Mouse (Mus musculus) lung, embryonic 15.5 days (tissue): ENCODE data around the gene Adamts4. TPM values are rescaled to one million over a fixed set of nuclear protein-coding genes. Genes with fewer than 3 reads are reported as not detected.

ENCODE experiments used
- ATAC-seq: fragments of 200-750 bp; cut with Nextera tagmentation; 2 replicates; pipeline ENCODE4 v1.8.0; 2017; ENCODE audit warnings: moderate number of reproducible peaks, borderline replicate concordance; ENCODE audit not compliant: low FRiP score, low TSS enrichment; ENCODE audit errors: extremely low read depth
- H3K27ac ChIP-seq: fragments of 300-500 bp; sonication (generic); 2 replicates; pipeline ENCODE4 v1.5.1; 2015; ENCODE audit warnings: moderate library complexity, mild to moderate bottlenecking, inconsistent platforms
- H3K27me3 ChIP-seq: fragments of 300-500 bp; sonication (generic); 2 replicates; pipeline ENCODE4 v1.6.1; 2015; ENCODE audit warnings: inconsistent platforms
- H3K36me3 ChIP-seq: fragments of 300-500 bp; sonication (generic); 2 replicates; pipeline ENCODE4 v1.6.1; 2015; ENCODE audit warnings: inconsistent platforms
- H3K4me1 ChIP-seq: fragments of 300-500 bp; sonication (generic); 2 replicates; pipeline ENCODE4 v1.6.1; 2015; ENCODE audit warnings: inconsistent platforms
- H3K4me2 ChIP-seq: fragments of 300-500 bp; sonication (generic); 2 replicates; pipeline ENCODE4 v1.6.1; 2015; ENCODE audit warnings: inconsistent platforms, mild to moderate bottlenecking, moderate library complexity
- H3K4me3 ChIP-seq: fragments of 300-500 bp; sonication (generic); 2 replicates; pipeline ENCODE4 v1.5.1; 2015; ENCODE audit warnings: mild to moderate bottlenecking, inconsistent platforms
- H3K9ac ChIP-seq: fragments of 300-500 bp; sonication (generic); 2 replicates; pipeline ENCODE4 v1.6.1; 2015; ENCODE audit warnings: inconsistent platforms
- H3K9me3 ChIP-seq: fragments of 300-500 bp; sonication (generic); 2 replicates; pipeline ENCODE4 v1.6.1; 2016; ENCODE audit warnings: inconsistent platforms
- WGBS: fragments of 180-500 bp; shearing (Covaris S2); methylation state at CpG from one replicate; pipeline ENCODE4 v1.1.7; 2015; 5-methylcytosine and 5-hydroxymethylcytosine counted together
- polyA plus RNA-seq: library from polyadenylated mRNA; unstranded; fragments of >200 nt; fragmentation: Nextera tagmentation; extraction: Ambion mirVana; gene quantifications from 2 replicates; pipeline ENCODE4 v1.2.1, GENCODE M21; 2015

Adamts4 gene
- polyA plus RNA-seq, 1 experiment from 2014 or later = 9.6 TPM

DNA sequence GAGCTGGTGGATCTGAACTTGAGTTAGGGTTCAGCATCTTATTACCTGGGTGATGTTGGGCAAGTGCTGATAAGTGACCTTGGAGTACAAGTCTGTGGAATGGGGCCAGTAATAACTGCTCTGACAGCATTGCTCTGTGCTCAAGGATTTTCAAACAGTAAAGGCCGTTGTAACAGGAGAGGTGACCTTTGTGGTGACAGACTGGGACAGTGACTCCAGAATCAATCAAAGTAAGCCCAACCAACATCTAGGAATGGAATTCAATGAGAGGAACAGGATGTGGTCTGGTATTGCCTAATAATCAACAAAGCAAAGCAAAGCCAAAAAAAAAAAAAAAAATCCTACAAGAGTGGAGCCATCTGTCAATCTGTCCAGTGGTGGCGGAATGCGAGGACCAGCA is 10.1 kb downstream of the Adamts4 start:
- no peak for ATAC-seq
- Histone ChIP-seq H3K4me1 (peaks cover 38% of the 10 kb centered on the region), H3K4me3 (no peak overlapping the region), H3K4me2 (no peak overlapping the region), H3K27ac (peak overlapping the region; percentile 97), H3K9me3 (no peaks in the 10 kb centered on the region), H3K36me3 (no peaks in the 10 kb centered on the region), H3K27me3 (no peaks in the 10 kb centered on the region), H3K9ac (no peak overlapping the region)
- WGBS = 25% methylated on average over 3 of the region's 3 CpGs

- peak; percentile 86 for ATAC-seq
- Histone ChIP-seq H3K9me3 (no peaks in the 10 kb centered on the region), H3K27me3 (no peaks in the 10 kb centered on the region), H3K4me2 (peak overlapping the region; percentile 55), H3K27ac (peak overlapping the region; percentile 97), H3K4me3 (peak overlapping the region; percentile 22), H3K4me1 (peaks cover 38% of the 10 kb centered on the region), H3K9ac (peak overlapping the region; percentile 29; the same call in 1 of the 2 replicates), H3K36me3 (no peaks in the 10 kb centered on the region)
- WGBS = under 1% methylated on average over 8 of the region's 8 CpGs
Measured at GRCm38 (mm10) chr1:171262594-171263130, 12.4 kb downstream of the Adamts4 start.

DNA sequence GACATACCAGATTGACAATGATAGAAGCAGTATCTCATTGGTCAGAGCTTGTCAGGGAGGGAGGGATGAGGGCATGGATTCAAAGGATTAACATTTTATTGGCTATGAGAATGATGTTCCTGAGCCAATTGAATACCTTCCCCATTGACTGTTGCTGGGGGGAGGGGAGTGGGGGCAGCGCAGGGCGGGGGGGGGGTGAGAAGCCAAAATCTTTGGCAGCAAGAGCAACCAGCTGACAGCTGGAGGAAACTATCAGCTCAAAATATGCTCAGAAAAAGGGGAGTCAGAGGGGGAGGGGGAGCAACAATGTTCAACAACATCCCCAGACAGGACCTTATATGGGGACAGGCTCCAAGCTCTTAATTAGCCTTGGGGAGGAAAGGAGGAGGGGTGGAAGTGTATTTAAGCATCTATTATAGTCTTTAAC is 13.0 kb downstream of the Adamts4 start:
- peak; percentile 93 for ATAC-seq
- H3K27ac ChIP-seq = peak overlapping the region; percentile 97
- H3K9me3 ChIP-seq = no peaks in the 10 kb centered on the region
- H3K27me3 ChIP-seq = no peaks in the 10 kb centered on the region
- H3K4me3 ChIP-seq = no peak overlapping the region
- WGBS = 0% methylated on average over 2 of the region's 2 CpGs
- no peak overlapping the region for H3K9ac ChIP-seq
- H3K4me1 ChIP-seq = peaks cover 38% of the 10 kb centered on the region
- H3K4me2 ChIP-seq = peak overlapping the region; percentile 55
- H3K36me3 ChIP-seq = no peaks in the 10 kb centered on the region

GRCm38 (mm10) chr1:171263666-171264461 is 13.6 kb downstream of the Adamts4 start:
- H3K4me3 ChIP-seq = no peak overlapping the region
- H3K9me3 ChIP-seq = no peaks in the 10 kb centered on the region
- H3K27me3 ChIP-seq = no peaks in the 10 kb centered on the region
- H3K36me3 ChIP-seq = no peaks in the 10 kb centered on the region
- ATAC-seq = no peak
- H3K4me2 ChIP-seq = no peak overlapping the region
- H3K9ac ChIP-seq = no peak overlapping the region
- WGBS = 67% methylated on average over 3 of the region's 3 CpGs
- peaks cover 38% of the 10 kb centered on the region for H3K4me1 ChIP-seq
- peak overlapping the region; percentile 97 for H3K27ac ChIP-seq

DNA sequence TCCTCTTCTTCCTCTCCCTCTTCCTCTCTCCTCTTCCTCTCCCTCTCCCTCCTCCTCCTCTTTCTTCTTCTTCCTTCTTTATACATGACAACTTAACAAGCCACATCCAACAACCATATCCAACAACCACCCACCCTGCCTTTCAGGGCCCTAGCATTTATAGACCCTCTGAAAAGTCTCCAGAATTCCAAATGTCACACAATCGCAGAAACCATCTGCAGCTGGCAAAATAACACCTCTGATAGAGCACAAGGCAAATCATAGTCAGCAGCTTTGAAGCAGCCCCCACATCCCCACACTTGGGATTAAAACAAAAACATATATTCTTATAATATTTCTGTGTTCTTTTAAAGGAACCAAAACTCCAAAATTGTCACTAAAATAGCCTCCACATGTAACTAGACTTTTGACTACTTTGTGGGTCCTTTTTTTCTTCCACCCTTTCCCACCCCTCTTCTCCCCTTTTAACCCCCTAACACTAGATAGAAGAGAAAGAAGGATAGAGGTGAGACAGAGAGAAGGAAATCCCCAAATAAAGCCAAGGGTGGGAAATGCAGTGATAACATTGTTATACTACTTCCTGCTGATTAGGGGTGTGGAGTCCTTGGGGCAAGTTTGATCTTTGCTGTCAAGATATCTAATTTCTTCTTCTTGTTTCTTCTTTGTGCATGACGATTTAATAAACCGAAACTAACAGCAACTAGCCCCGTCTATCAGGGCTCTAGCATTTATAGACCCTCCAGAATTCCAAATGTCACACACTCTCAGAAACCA is 15.9 kb downstream of the Adamts4 start:
- no peaks in the 10 kb centered on the region for H3K9me3 ChIP-seq
- no peaks in the 10 kb centered on the region for H3K36me3 ChIP-seq
- no peak overlapping the region for H3K9ac ChIP-seq
- ATAC-seq = no peak
- no peak overlapping the region for H3K4me2 ChIP-seq
- peaks cover 33% of the 10 kb centered on the region for H3K4me1 ChIP-seq
- no peaks in the 10 kb centered on the region for H3K27me3 ChIP-seq
- H3K27ac ChIP-seq = no peak overlapping the region
- no peak overlapping the region for H3K4me3 ChIP-seq
- 55% methylated on average over 4 of the region's 4 CpGs for WGBS

GRCm38 (mm10) chr1:171268341-171268740 is 18.1 kb downstream of the Adamts4 start:
- no peak overlapping the region for H3K9ac ChIP-seq
- H3K4me3 ChIP-seq = no peak overlapping the region
- ATAC-seq = no peak
- H3K4me1 ChIP-seq = peaks cover 30% of the 10 kb centered on the region
- H3K36me3 ChIP-seq = peaks cover 14% of the 10 kb centered on the region
- H3K27me3 ChIP-seq = no peaks in the 10 kb centered on the region
- H3K9me3 ChIP-seq = no peaks in the 10 kb centered on the region
- H3K4me2 ChIP-seq = no peak overlapping the region
- 56% methylated on average over 1 of the region's 1 CpGs for WGBS
- no peak overlapping the region for H3K27ac ChIP-seq

GRCm38 (mm10) chr1:171269848-171270572 is 19.8 kb downstream of the Adamts4 start, which contains the start of gene B4galt3:
TSS of gene B4galt3 (plus strand) at chr1:171270328.
- Histone ChIP-seq H3K4me1 (peaks cover 21% of the 10 kb centered on the region), H3K9ac (peak within 1 kb of the TSS; percentile 70), H3K9me3 (no peaks in the 10 kb centered on the region), H3K4me3 (peak within 1 kb of the TSS; percentile 77), H3K27me3 (no peaks in the 10 kb centered on the region), H3K27ac (peak within 1 kb of the TSS; percentile 78), H3K36me3 (peaks cover 28% of the 10 kb centered on the region), H3K4me2 (peak within 1 kb of the TSS; percentile 89)
- peak; percentile 95 for ATAC-seq
- 3% methylated on average over 36 of the region's 36 CpGs for WGBS

- Histone ChIP-seq H3K27ac (peak overlapping the region; percentile 78), H3K36me3 (peaks cover 33% of the 10 kb centered on the region), H3K4me1 (peaks cover 21% of the 10 kb centered on the region), H3K9me3 (no peaks in the 10 kb centered on the region), H3K9ac (peak overlapping the region; percentile 70), H3K27me3 (no peaks in the 10 kb centered on the region), H3K4me2 (peak overlapping the region; percentile 89), H3K4me3 (peak overlapping the region; percentile 77)
- WGBS = 1% methylated on average over 19 of the region's 19 CpGs
- peak; percentile 84 for ATAC-seq
Measured at GRCm38 (mm10) chr1:171270573-171270900, 20.3 kb downstream of the Adamts4 start.

DNA sequence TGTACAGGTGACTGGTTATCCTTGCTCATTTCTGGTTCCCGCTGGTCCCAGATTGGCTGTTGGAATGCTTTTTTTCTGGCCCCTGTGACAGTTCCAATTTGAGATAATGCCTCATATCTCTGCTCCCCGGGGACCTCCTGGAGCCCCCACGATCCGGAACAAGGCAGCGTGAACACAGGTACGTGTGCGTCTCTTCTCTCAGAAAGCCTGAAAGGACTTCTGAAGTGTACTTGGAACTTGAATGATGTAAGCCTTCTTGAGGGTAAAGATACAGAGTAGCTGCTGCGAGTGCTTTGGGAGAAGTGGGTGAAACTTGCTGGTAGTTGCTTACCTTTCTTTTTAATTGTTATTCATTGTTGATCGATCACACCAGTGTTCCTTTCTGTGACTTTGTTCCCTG is 21.0 kb downstream of the Adamts4 start:
- H3K4me2 ChIP-seq = peak overlapping the region; percentile 89
- H3K4me1 ChIP-seq = peaks cover 21% of the 10 kb centered on the region
- peak overlapping the region; percentile 78 for H3K27ac ChIP-seq
- no peaks in the 10 kb centered on the region for H3K27me3 ChIP-seq
- peak overlapping the region; percentile 70 for H3K9ac ChIP-seq
- H3K9me3 ChIP-seq = no peaks in the 10 kb centered on the region
- no peak for ATAC-seq
- 26% methylated on average over 9 of the region's 9 CpGs for WGBS
- H3K36me3 ChIP-seq = peaks cover 40% of the 10 kb centered on the region
- H3K4me3 ChIP-seq = peak overlapping the region; percentile 77

- Histone ChIP-seq H3K4me2 (peak overlapping the region; percentile 89), H3K4me3 (peak overlapping the region; percentile 77), H3K4me1 (peaks cover 21% of the 10 kb centered on the region), H3K9me3 (no peaks in the 10 kb centered on the region), H3K9ac (no peak overlapping the region), H3K36me3 (peaks cover 44% of the 10 kb centered on the region), H3K27me3 (no peaks in the 10 kb centered on the region), H3K27ac (peak overlapping the region; percentile 78)
- 58% methylated on average over 10 of the region's 10 CpGs for WGBS
- ATAC-seq = no peak
Measured at GRCm38 (mm10) chr1:171271622-171272021, 21.4 kb downstream of the Adamts4 start.

DNA sequence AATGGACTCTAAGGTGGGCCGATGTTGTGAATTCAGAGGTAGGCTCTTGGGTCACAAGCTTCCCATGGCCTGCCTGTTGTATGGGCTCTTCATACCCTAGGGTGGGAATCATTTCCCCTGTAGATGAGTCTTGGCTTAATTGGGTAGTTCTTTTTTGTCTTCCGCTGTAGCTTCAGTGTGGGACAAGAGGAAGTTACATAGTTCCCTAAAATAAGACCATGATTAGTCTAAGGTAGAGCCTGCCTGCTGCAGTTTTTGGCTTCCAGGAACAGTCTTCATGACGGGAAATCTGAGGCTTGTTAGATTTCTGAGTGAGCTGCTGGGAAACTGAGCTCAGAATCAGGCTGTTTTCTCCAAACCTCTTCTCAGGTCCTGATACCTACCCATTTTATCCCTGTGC is 21.9 kb downstream of the Adamts4 start:
- Histone ChIP-seq H3K36me3 (peaks cover 49% of the 10 kb centered on the region), H3K9ac (no peak overlapping the region), H3K4me3 (peak overlapping the region; percentile 77), H3K4me1 (peaks cover 21% of the 10 kb centered on the region), H3K4me2 (peak overlapping the region; percentile 89), H3K27ac (peak overlapping the region; percentile 78; the same call in 1 of the 2 replicates), H3K9me3 (no peaks in the 10 kb centered on the region), H3K27me3 (no peaks in the 10 kb centered on the region)
- no peak for ATAC-seq
- WGBS = 78% methylated on average over 3 of the region's 3 CpGs
